ENCODE assay signal across 8 mouse cellular contexts in genomic region chr17:35866911-35867890, GRCm38 (mm10). TPM values are rescaled to one million over a fixed set of nuclear protein-coding genes. Genes with fewer than 3 reads are reported as not detected.
A peak's percentile ranks its signal among the peaks of the same experiment; 100 is the strongest.
DNase-seq lines count a peak whose midpoint lies in the region; ATAC-seq lines count a peak whose summit lies in the region.

No protein-coding gene starts in this region.

- peaks cover 6% of the 10 kb centered on the region; the same call in 1 of the 2 replicates for H3K36me3 ChIP-seq in embryonic facial prominence, embryonic 15.5 days
- peaks cover 5% of the 10 kb centered on the region for H3K36me3 ChIP-seq in hindbrain, embryonic 11.5 days (ENCODE audit: control insufficient read depth, insufficient read depth, low read length)
- H3K36me3 ChIP-seq in liver, embryonic 11.5 days (ENCODE audit: control insufficient read depth, insufficient read depth, low read length) = peaks cover 4% of the 10 kb centered on the region; the same call in 1 of the 2 replicates

- H3K27ac ChIP-seq in embryonic facial prominence, embryonic 15.5 days (replicated peaks) = peak overlapping the region; percentile 99
- peak overlapping the region; percentile 99 for H3K27ac ChIP-seq in hindbrain, embryonic 11.5 days (ENCODE audit: low read depth, low read length)
- peak overlapping the region; percentile 82 for H3K27ac ChIP-seq in liver, embryonic 11.5 days (ENCODE audit: low read depth, low read length)

- H3K9ac ChIP-seq in embryonic facial prominence, embryonic 15.5 days = peak overlapping the region; percentile 69
- peak overlapping the region; percentile 87 for H3K9ac ChIP-seq in hindbrain, embryonic 11.5 days (ENCODE audit: low read depth, low read length)
- H3K9ac ChIP-seq in liver, embryonic 11.5 days (ENCODE audit: low read depth, low read length) = peak overlapping the region; percentile 68

- H3K4me2 ChIP-seq in embryonic facial prominence, embryonic 15.5 days (replicated peaks) = peak overlapping the region; percentile 77
- H3K4me2 ChIP-seq in hindbrain, embryonic 11.5 days (replicated peaks; ENCODE audit: low read depth, low read length) = peak overlapping the region; percentile 98
- peak overlapping the region; percentile 97 for H3K4me2 ChIP-seq in liver, embryonic 11.5 days

- peaks cover 64% of the 10 kb centered on the region for H3K4me1 ChIP-seq in embryonic facial prominence, embryonic 15.5 days
- peaks cover 8% of the 10 kb centered on the region for H3K4me1 ChIP-seq in hindbrain, embryonic 11.5 days (replicated peaks; ENCODE audit: control insufficient read depth, insufficient read depth, low read length)
- peaks cover 40% of the 10 kb centered on the region for H3K4me1 ChIP-seq in liver, embryonic 11.5 days (replicated peaks; ENCODE audit: control insufficient read depth, insufficient read depth, low read length)

- no peaks in the 10 kb centered on the region for H3K9me3 ChIP-seq in embryonic facial prominence, embryonic 15.5 days (replicated peaks)
- H3K9me3 ChIP-seq in hindbrain, embryonic 11.5 days (ENCODE audit: control insufficient read depth, low read length) = peaks cover 5% of the 10 kb centered on the region; the same call in 1 of the 2 replicates
- peaks cover 4% of the 10 kb centered on the region; the same call in 1 of the 2 replicates for H3K9me3 ChIP-seq in liver, embryonic 11.5 days (ENCODE audit: control insufficient read depth, low read length)

- peak; percentile 20 to 39 for DNase-seq in urinary bladder, postnatal 36 days (ENCODE audit: low spot score in 2 of 2)
- no peak for DNase-seq in urinary bladder, postnatal 10 days (ENCODE audit: low spot score)
- DNase-seq in hindbrain, embryonic 11.5 days (ENCODE audit: low spot score) = peak; percentile 53
- no peak for DNase-seq in liver, embryonic 11.5 days (ENCODE audit: low spot score)
- peak; percentile 60 for DNase-seq in naive thymus-derived CD4-positive, alpha-beta T cell, adult 2 months (ENCODE audit: low read depth)
- peak; percentile 63 to 64 for DNase-seq in thymus, postnatal 36 days

- 9% methylated on average over 26 of the region's 26 CpGs for WGBS in embryonic facial prominence, embryonic 15.5 days
- WGBS in hindbrain, embryonic 11.5 days = 9% methylated on average over 26 of the region's 26 CpGs
- WGBS in liver, embryonic 11.5 days = 6% methylated on average over 26 of the region's 26 CpGs

- no peak for ATAC-seq in embryonic facial prominence, embryonic 15.5 days (ENCODE audit: insufficient number of reproducible peaks, low FRiP score, low TSS enrichment, low read depth)
- no peak for ATAC-seq in hindbrain, embryonic 11.5 days (ENCODE audit: low FRiP score)
- ATAC-seq in liver, embryonic 11.5 days (replicated peaks; ENCODE audit: low FRiP score) = no peak
- ATAC-seq in frontal cortex, adult (ENCODE audit: low TSS enrichment) = no peak

- H3K4me3 ChIP-seq in embryonic facial prominence, embryonic 15.5 days (replicated peaks) = peak overlapping the region; percentile 72
- peak overlapping the region; percentile 54 for H3K4me3 ChIP-seq in hindbrain, embryonic 11.5 days (ENCODE audit: low read depth, low read length)
- H3K4me3 ChIP-seq in liver, embryonic 11.5 days (ENCODE audit: low read depth, low read length) = peak overlapping the region; percentile 59

- H3K27me3 ChIP-seq in embryonic facial prominence, embryonic 15.5 days = no peaks in the 10 kb centered on the region
- no peaks in the 10 kb centered on the region for H3K27me3 ChIP-seq in hindbrain, embryonic 11.5 days (ENCODE audit: control insufficient read depth, insufficient read depth, low read length)
- peaks cover 4% of the 10 kb centered on the region; the same call in 1 of the 2 replicates for H3K27me3 ChIP-seq in liver, embryonic 11.5 days (replicated peaks; ENCODE audit: control insufficient read depth, insufficient read depth, low read length)

RNA-seq across cellular contexts. Expression of gene Ppp1r18, which starts 1.8 kb away (rescaled TPM):
- 28.5 and 30.3 TPM in 2 replicates for polyA plus RNA-seq in embryonic facial prominence, embryonic 15.5 days (2015; fragmentation: Nextera tagmentation; extraction: Ambion mirVana)
- polyA plus RNA-seq in hindbrain, embryonic 11.5 days (2014; fragmentation: Nextera tagmentation; extraction: Ambion mirVana) = 27.6 and 31.3 TPM in 2 replicates
- polyA plus RNA-seq in liver, embryonic 11.5 days (2014; fragmentation: Nextera tagmentation; extraction: Ambion mirVana) = 22.0 and 23.1 TPM in 2 replicates

RNA-seq across cellular contexts. Expression of gene Nrm, which starts 6.1 kb away (rescaled TPM):
- polyA plus RNA-seq in embryonic facial prominence, embryonic 15.5 days (2015; fragmentation: Nextera tagmentation; extraction: Ambion mirVana) = 53.2 and 55.2 TPM in 2 replicates
- polyA plus RNA-seq in hindbrain, embryonic 11.5 days (2014; fragmentation: Nextera tagmentation; extraction: Ambion mirVana) = 49.2 and 51.0 TPM in 2 replicates
- polyA plus RNA-seq in liver, embryonic 11.5 days (2014; fragmentation: Nextera tagmentation; extraction: Ambion mirVana) = 40.9 and 45.4 TPM in 2 replicates

RNA-seq across cellular contexts. Expression of gene Dhx16, which starts 12.4 kb away (rescaled TPM):
- 40.7 and 50.6 TPM in 2 replicates for polyA plus RNA-seq in embryonic facial prominence, embryonic 15.5 days (2015; fragmentation: Nextera tagmentation; extraction: Ambion mirVana)
- polyA plus RNA-seq in hindbrain, embryonic 11.5 days (2014; fragmentation: Nextera tagmentation; extraction: Ambion mirVana) = 33.5 and 39.8 TPM in 2 replicates
- polyA plus RNA-seq in liver, embryonic 11.5 days (2014; fragmentation: Nextera tagmentation; extraction: Ambion mirVana) = 69.1 and 70.4 TPM in 2 replicates

RNA-seq across cellular contexts. Expression of gene Mdc1, which starts 25.9 kb away (rescaled TPM):
- polyA plus RNA-seq in embryonic facial prominence, embryonic 15.5 days (2015; fragmentation: Nextera tagmentation; extraction: Ambion mirVana) = 12.0 and 16.1 TPM in 2 replicates
- 16.8 and 17.3 TPM in 2 replicates for polyA plus RNA-seq in hindbrain, embryonic 11.5 days (2014; fragmentation: Nextera tagmentation; extraction: Ambion mirVana)
- 19.6 and 23.3 TPM in 2 replicates for polyA plus RNA-seq in liver, embryonic 11.5 days (2014; fragmentation: Nextera tagmentation; extraction: Ambion mirVana)

RNA-seq across cellular contexts. Expression of gene Tubb5, which starts 29.1 kb away (rescaled TPM):
- 823 TPM in 2 replicates for polyA plus RNA-seq in embryonic facial prominence, embryonic 15.5 days (2015; fragmentation: Nextera tagmentation; extraction: Ambion mirVana)
- polyA plus RNA-seq in hindbrain, embryonic 11.5 days (2014; fragmentation: Nextera tagmentation; extraction: Ambion mirVana) = 1,599 and 1,667 TPM in 2 replicates
- 843 and 854 TPM in 2 replicates for polyA plus RNA-seq in liver, embryonic 11.5 days (2014; fragmentation: Nextera tagmentation; extraction: Ambion mirVana)

Comparison
In these comparisons a context has a peak if more than half of its experiments do, and no peak if none do; other contexts are left out.
1. DNase-seq: peak in urinary bladder, postnatal 36 days (2 of 2), hindbrain, embryonic 11.5 days (single experiment), naive thymus-derived CD4-positive, alpha-beta T cell, adult 2 months (single experiment) and thymus, postnatal 36 days (2 of 2); none in urinary bladder, postnatal 10 days (single experiment) and liver, embryonic 11.5 days (single experiment).
2. Peak in every context shown above with its lines, with median percentiles within 50 percentile points of each other: H3K27ac ChIP-seq, H3K4me2 ChIP-seq, H3K4me3 ChIP-seq and H3K9ac ChIP-seq.